Mouse (Mus musculus) heart, embryonic 10.5 days (tissue): ENCODE results near the gene Hhat. TPM values are rescaled to one million over a fixed set of nuclear protein-coding genes. Genes with fewer than 3 reads are reported as not detected.

Source experiments
- DNase-seq: peaks from one replicate; pipeline ENCODE4 v3.0.0-alpha.2; 2017; ENCODE audit warnings: low spot score
- H3K27ac ChIP-seq: fragments of 300-500 bp; sonication (generic); 2 replicates; pipeline ENCODE4 v1.5.1; 2016; ENCODE audit warnings: mild to moderate bottlenecking
- H3K27me3 ChIP-seq: fragments of 300-500 bp; sonication (generic); 2 replicates; pipeline ENCODE4 v1.6.1; 2016; ENCODE audit warnings: mild to moderate bottlenecking; ENCODE audit not compliant: poor library complexity, insufficient read depth, severe bottlenecking
- H3K36me3 ChIP-seq: fragments of 300-500 bp; sonication (generic); 2 replicates; pipeline ENCODE4 v1.6.1; 2016; ENCODE audit warnings: mild to moderate bottlenecking, moderate library complexity
- H3K4me1 ChIP-seq: fragments of 300-500 bp; sonication (generic); 2 replicates; pipeline ENCODE4 v1.6.1; 2016; ENCODE audit warnings: mild to moderate bottlenecking
- H3K4me3 ChIP-seq: fragments of 300-500 bp; sonication (generic); 2 replicates; pipeline ENCODE4 v1.5.1; 2016; ENCODE audit warnings: mild to moderate bottlenecking, moderate library complexity
- H3K9me3 ChIP-seq: fragments of 300-500 bp; sonication (generic); 2 replicates; pipeline ENCODE4 v1.6.1; 2016; ENCODE audit warnings: mild to moderate bottlenecking, moderate library complexity
- WGBS: fragments of 180-500 bp; shearing (Covaris S2); methylation state at CpG from one replicate; pipeline ENCODE4 v1.1.7; 2016; 5-methylcytosine and 5-hydroxymethylcytosine counted together
- polyA plus RNA-seq: library from polyadenylated mRNA; unstranded; fragments of >200 nt; fragmentation: Nextera tagmentation; extraction: Ambion mirVana; gene quantifications from 2 replicates; pipeline ENCODE4 v1.2.1, GENCODE M21; 2016

The Hhat gene
- polyA plus RNA-seq: 6.8 and 8.3 TPM in 2 replicates

GRCm38 (mm10) chr1:192770495-192771331 lies at the start of gene Hhat:
Gene Hhat, minus strand, starts transcription at chr1:192771223.
- H3K36me3 ChIP-seq: no peaks in the 10 kb centered on the region
- peak within 1 kb of the TSS; percentile 93 for H3K4me3 ChIP-seq
- under 1% methylated on average over 70 of the region's 70 CpGs for WGBS
- peak within 1 kb of the TSS; percentile 99 for H3K27ac ChIP-seq
- no peaks in the 10 kb centered on the region for H3K9me3 ChIP-seq
- DNase-seq: peak; percentile 84
- H3K4me1 ChIP-seq: peaks cover 21% of the 10 kb centered on the region
- H3K27me3 ChIP-seq: no peaks in the 10 kb centered on the region

- H3K36me3 ChIP-seq: no peaks in the 10 kb centered on the region
- H3K27me3 ChIP-seq: no peaks in the 10 kb centered on the region
- no peak for DNase-seq
- no peak overlapping the region for H3K27ac ChIP-seq
- H3K4me1 ChIP-seq: peaks cover 26% of the 10 kb centered on the region
- H3K4me3 ChIP-seq: no peak overlapping the region
- H3K9me3 ChIP-seq: no peaks in the 10 kb centered on the region
- 87% methylated on average over 5 of the region's 5 CpGs for WGBS
Observed at GRCm38 (mm10) chr1:192818334-192818733, 47.3 kb upstream of the Hhat start.

- Histone ChIP-seq H3K4me1 (peaks cover 16% of the 10 kb centered on the region), H3K27ac (no peak overlapping the region), H3K9me3 (no peaks in the 10 kb centered on the region), H3K4me3 (no peak overlapping the region), H3K36me3 (no peaks in the 10 kb centered on the region), H3K27me3 (no peaks in the 10 kb centered on the region)
- no peak for DNase-seq
- 56% methylated on average over 2 of the region's 2 CpGs for WGBS
Observed at GRCm38 (mm10) chr1:192815789-192816188, 44.8 kb upstream of the Hhat start.

- 30% methylated on average over 3 of the region's 3 CpGs for WGBS
- Histone ChIP-seq H3K27me3 (no peaks in the 10 kb centered on the region), H3K4me1 (peaks cover 16% of the 10 kb centered on the region), H3K36me3 (no peaks in the 10 kb centered on the region), H3K27ac (0 out of 2 replicates have a peak overlapping the region, but pooled peaks have one; percentile 4), H3K9me3 (no peaks in the 10 kb centered on the region), H3K4me3 (no peak overlapping the region)
- DNase-seq: no peak
Observed at GRCm38 (mm10) chr1:192814700-192815099, 43.7 kb upstream of the Hhat start.

GRCm38 (mm10) chr1:192812758-192813157 lies 41.7 kb upstream of the Hhat start:
- 89% methylated on average over 9 of the region's 9 CpGs for WGBS
- no peak for DNase-seq
- Histone ChIP-seq H3K9me3 (no peaks in the 10 kb centered on the region), H3K36me3 (no peaks in the 10 kb centered on the region), H3K4me3 (no peak overlapping the region), H3K4me1 (peaks cover 19% of the 10 kb centered on the region), H3K27me3 (no peaks in the 10 kb centered on the region), H3K27ac (no peak overlapping the region)

GRCm38 (mm10) chr1:192812290-192812689 lies 41.3 kb upstream of the Hhat start:
- H3K27ac ChIP-seq: no peak overlapping the region
- H3K4me3 ChIP-seq: no peak overlapping the region
- H3K36me3 ChIP-seq: no peaks in the 10 kb centered on the region
- 77% methylated on average over 5 of the region's 5 CpGs for WGBS
- no peaks in the 10 kb centered on the region for H3K27me3 ChIP-seq
- H3K4me1 ChIP-seq: peaks cover 19% of the 10 kb centered on the region
- H3K9me3 ChIP-seq: no peaks in the 10 kb centered on the region
- DNase-seq: no peak

- H3K36me3 ChIP-seq: no peaks in the 10 kb centered on the region
- WGBS: 56% methylated on average over 9 of the region's 10 CpGs
- no peak overlapping the region for H3K4me3 ChIP-seq
- H3K27ac ChIP-seq: peak overlapping the region; percentile 17
- no peaks in the 10 kb centered on the region for H3K9me3 ChIP-seq
- DNase-seq: no peak
- peaks cover 14% of the 10 kb centered on the region for H3K4me1 ChIP-seq
- no peaks in the 10 kb centered on the region for H3K27me3 ChIP-seq
Observed at GRCm38 (mm10) chr1:192806168-192807157, 35.4 kb upstream of the Hhat start.

GRCm38 (mm10) chr1:192800338-192800737 lies 29.3 kb upstream of the Hhat start:
- H3K27ac ChIP-seq: no peak overlapping the region
- peaks cover 40% of the 10 kb centered on the region for H3K4me1 ChIP-seq
- no peak for DNase-seq
- no peak overlapping the region for H3K4me3 ChIP-seq
- H3K9me3 ChIP-seq: no peaks in the 10 kb centered on the region
- H3K27me3 ChIP-seq: no peaks in the 10 kb centered on the region
- 68% methylated on average over 8 of the region's 8 CpGs for WGBS
- no peaks in the 10 kb centered on the region for H3K36me3 ChIP-seq

- H3K4me1 ChIP-seq: peaks cover 45% of the 10 kb centered on the region
- no peaks in the 10 kb centered on the region for H3K9me3 ChIP-seq
- 24% methylated on average over 10 of the region's 10 CpGs for WGBS
- no peak for DNase-seq
- peak overlapping the region; percentile 22; the same call in 1 of the 2 replicates for H3K27ac ChIP-seq
- H3K27me3 ChIP-seq: no peaks in the 10 kb centered on the region
- no peak overlapping the region for H3K4me3 ChIP-seq
- H3K36me3 ChIP-seq: no peaks in the 10 kb centered on the region
Observed at GRCm38 (mm10) chr1:192799165-192799991, 28.4 kb upstream of the Hhat start.

- Histone ChIP-seq H3K36me3 (no peaks in the 10 kb centered on the region), H3K27ac (peak overlapping the region; percentile 22; the same call in 1 of the 2 replicates), H3K4me1 (peaks cover 45% of the 10 kb centered on the region), H3K27me3 (no peaks in the 10 kb centered on the region), H3K9me3 (no peaks in the 10 kb centered on the region), H3K4me3 (no peak overlapping the region)
- WGBS: 68% methylated on average over 16 of the region's 16 CpGs
- DNase-seq: no peak
Observed at GRCm38 (mm10) chr1:192798212-192799164, 27.5 kb upstream of the Hhat start.

- Histone ChIP-seq H3K9me3 (no peaks in the 10 kb centered on the region), H3K27ac (peak overlapping the region; percentile 78), H3K4me3 (peak overlapping the region; percentile 34), H3K36me3 (no peaks in the 10 kb centered on the region), H3K4me1 (peaks cover 54% of the 10 kb centered on the region), H3K27me3 (no peaks in the 10 kb centered on the region)
- DNase-seq: no peak
- 18% methylated on average over 3 of the region's 3 CpGs for WGBS
Observed at GRCm38 (mm10) chr1:192797011-192797274, 25.9 kb upstream of the Hhat start.
